Mouse (Mus musculus) v-Abl transformed pro-B cells (cell line): ENCODE data around the gene Pde8a.

ENCODE experiments used
- in situ Hi-C, 2 experiments: fragments of 400-800 bp; cut with MboI; formaldehyde crosslinking; loops; one replicate each; pipeline ENCODE4 v1.15.1; 2025; ENCODE audit not compliant: unreplicated experiment in 2 of 2

Pde8a gene

GRCm38 (mm10) chr7:81356360-81356759, 143.0 kb downstream of the Pde8a start:
- in situ Hi-C loops, result loop anchor here in 1 of 2 experiments (25.0 kb wide), 1 partner anchor 1419 kb away; the partner anchor contains the start of gene Arpin

DNA sequence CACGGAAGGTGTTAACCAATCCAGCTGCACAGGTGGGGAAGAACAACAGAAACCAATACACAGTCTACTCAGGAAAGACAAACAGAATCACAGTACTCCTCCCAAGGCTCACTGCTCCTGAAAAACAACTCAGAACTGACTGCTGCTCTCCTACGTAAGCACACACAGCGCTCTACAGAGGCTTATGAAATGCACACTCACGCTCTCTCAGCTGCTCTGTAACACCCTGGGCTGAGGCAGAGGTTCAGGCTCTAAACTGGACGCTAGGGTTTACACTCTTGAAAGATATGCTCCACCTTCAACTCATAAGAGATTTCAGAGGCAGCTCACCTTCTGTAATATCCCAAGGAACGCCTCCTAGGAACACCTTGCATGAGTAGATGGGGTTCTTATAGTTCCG, 143.6 kb downstream of the Pde8a start:
- in situ Hi-C loops, result loop anchor here in 1 of 2 experiments (25.0 kb wide), 1 partner anchor 1420 kb away; the partner anchor contains the start of gene Arpin

GRCm38 (mm10) chr7:81367946-81368345, 154.6 kb downstream of the Pde8a start:
- in situ Hi-C loops, result loop anchor here in 1 of 2 experiments (25.0 kb wide), 1 partner anchor 1431 kb away; the partner anchor contains the start of gene Arpin

- in situ Hi-C loops, result loop anchor here in 1 of 2 experiments (25.0 kb wide), 1 partner anchor 1432 kb away; the partner anchor contains the start of gene Arpin
Observed at GRCm38 (mm10) chr7:81369724-81370123, 156.3 kb downstream of the Pde8a start.

DNA sequence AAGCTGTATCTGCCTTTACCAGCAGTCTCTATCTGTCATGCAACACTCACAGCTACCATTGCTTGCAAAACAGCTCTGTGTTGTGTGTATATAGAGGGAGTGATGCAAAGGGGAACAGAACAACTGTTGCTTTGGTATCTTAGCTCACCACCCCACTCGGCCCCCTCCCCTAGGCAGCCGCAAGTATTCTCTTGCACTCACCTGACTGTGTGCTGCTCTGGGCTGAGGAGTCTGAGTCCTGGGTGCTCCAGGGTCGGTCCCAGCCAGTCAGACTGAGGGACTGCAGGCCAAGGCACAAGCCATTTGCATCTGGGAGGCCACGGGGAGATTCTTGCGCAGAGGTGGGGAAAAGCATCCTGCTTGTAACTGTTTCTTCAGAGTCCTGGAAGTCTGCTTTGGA, 158.4 kb downstream of the Pde8a start:
- in situ Hi-C loops, result loop anchor here in 1 of 2 experiments (25.0 kb wide), 1 partner anchor 1435 kb away; the partner anchor contains the start of gene Arpin

GRCm38 (mm10) chr7:81372337-81372920, 159.0 kb downstream of the Pde8a start:
- in situ Hi-C loops, result loop anchor here in 1 of 2 experiments (25.0 kb wide), 1 partner anchor 1435 kb away; the partner anchor contains the start of gene Arpin

DNA sequence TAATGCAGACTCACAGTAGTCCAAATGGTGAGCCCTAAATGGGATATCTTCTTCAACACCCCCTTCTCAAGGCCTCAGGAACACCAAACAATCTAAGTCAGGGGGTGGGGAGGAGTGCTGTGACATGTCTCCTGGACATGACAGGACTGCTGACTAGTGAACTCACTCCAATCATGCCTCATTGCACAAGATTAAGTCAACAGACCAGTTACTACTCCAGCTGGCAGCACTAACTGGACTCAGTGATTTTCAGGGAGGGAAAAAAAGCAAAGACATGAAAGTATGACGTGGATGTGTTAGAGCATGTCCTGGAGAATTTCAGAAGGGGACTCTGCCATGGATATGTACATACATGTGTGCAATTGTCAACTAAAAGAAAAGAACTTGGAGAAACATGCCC, 166.0 kb downstream of the Pde8a start:
- in situ Hi-C loops, result loop anchor here in 1 of 2 experiments (25.0 kb wide), 1 partner anchor 733 kb away; no protein-coding TSS in a partner anchor
